Mouse (Mus musculus): ENCODE results near the gene Accsl. TPM values are rescaled to one million over a fixed set of nuclear protein-coding genes. Genes with fewer than 3 reads are reported as not detected.

Accsl gene
- total RNA-seq, 2 experiments from 2014 or later: 1.2 TPM; not detected in 1

- intact Hi-C loops (cut with DNase I): no loop called here
- DNase-seq (ENCODE audit: low spot score in 2 of 2): no peak
These were observed 12.0 kb upstream of the Accsl start for GRCm38 (mm10) chr2:93880981-93881380.

- DNase-seq (ENCODE audit: low spot score in 2 of 2): no peak
- intact Hi-C loops (cut with DNase I): no loop called here
These were observed 11.5 kb upstream of the Accsl start for GRCm38 (mm10) chr2:93880450-93880849.

- intact Hi-C loops (cut with DNase I): no loop called here
- DNase-seq (ENCODE audit: low spot score in 2 of 2): peak; percentile 18 to 54
These were observed 8.0 kb upstream of the Accsl start for GRCm38 (mm10) chr2:93877005-93877404.

GRCm38 (mm10) chr2:93874606-93875005 lies 5.6 kb upstream of the Accsl start:
- DNase-seq (ENCODE audit: low spot score in 2 of 2): peak in 1 of 2 experiments; percentile 22
- intact Hi-C loops (cut with DNase I): loop anchor here (5.0 kb wide), 1 partner anchor 83 kb away; the partner anchor contains the start of gene Gm13889

- intact Hi-C loops (cut with DNase I): loop anchor here (5.0 kb wide), 1 partner anchor 83 kb away; the partner anchor contains the start of gene Gm13889
- DNase-seq (ENCODE audit: low spot score in 2 of 2): no peak
These were observed 5.2 kb upstream of the Accsl start for GRCm38 (mm10) chr2:93874227-93874514.

- intact Hi-C loops (cut with DNase I): loop anchor here (5.0 kb wide), 1 partner anchor 84 kb away; the partner anchor contains the start of gene Gm13889
- DNase-seq (ENCODE audit: low spot score in 2 of 2): no peak
These were observed 4.7 kb upstream of the Accsl start for GRCm38 (mm10) chr2:93873449-93874226.

GRCm38 (mm10) chr2:93872257-93872656 lies 3.3 kb upstream of the Accsl start:
- no peak for DNase-seq (ENCODE audit: low spot score in 2 of 2)
- intact Hi-C loops (cut with DNase I): loop anchor here (5.0 kb wide), 1 partner anchor 85 kb away; the partner anchor contains the start of gene Gm13889

- intact Hi-C loops (cut with DNase I): loop anchor here (5.0 kb wide), 1 partner anchor 86 kb away; the partner anchor contains the start of gene Gm13889
- no peak for DNase-seq (ENCODE audit: low spot score in 2 of 2)
These were observed 2.5 kb upstream of the Accsl start for GRCm38 (mm10) chr2:93871411-93871925.

- peak; percentile 82 to 87 for DNase-seq (ENCODE audit: low spot score in 2 of 2)
- intact Hi-C loops (cut with DNase I): loop anchor here (1.0 to 5.0 kb wide), 2 partner anchors 86 to 131 kb away; partner anchors contain the start of gene Gm13889
These were observed 1.9 kb upstream of the Accsl start for GRCm38 (mm10) chr2:93870842-93871241.

GRCm38 (mm10) chr2:93868566-93868965 lies 391 bp downstream of the Accsl start:
- intact Hi-C loops (cut with DNase I): no loop called here
- no peak for DNase-seq (ENCODE audit: low spot score in 2 of 2)

- intact Hi-C loops (cut with DNase I): no loop called here
- DNase-seq (ENCODE audit: low spot score in 2 of 2): no peak
These were observed 5.7 kb downstream of the Accsl start for GRCm38 (mm10) chr2:93863229-93863628.

- no peak for DNase-seq (ENCODE audit: low spot score in 2 of 2)
- intact Hi-C loops (cut with DNase I): no loop called here
These were observed 10.1 kb downstream of the Accsl start for GRCm38 (mm10) chr2:93858845-93859244.

- DNase-seq (ENCODE audit: low spot score in 2 of 2): no peak
- intact Hi-C loops (cut with DNase I): no loop called here
These were observed 17.7 kb downstream of the Accsl start for GRCm38 (mm10) chr2:93851303-93851702.

GRCm38 (mm10) chr2:93850317-93850944 lies 18.5 kb downstream of the Accsl start:
- intact Hi-C loops (cut with DNase I): no loop called here
- DNase-seq (ENCODE audit: low spot score in 2 of 2): no peak

- peak; percentile 36 to 61 for DNase-seq (ENCODE audit: low spot score in 2 of 2)
- intact Hi-C loops (cut with DNase I): no loop called here
These were observed 19.4 kb downstream of the Accsl start, which contains the start of gene Accs for GRCm38 (mm10) chr2:93849505-93850089. Accs (minus strand) TSS chr2:93849943.

- no peak for DNase-seq (ENCODE audit: low spot score in 2 of 2)
- intact Hi-C loops (cut with DNase I): no loop called here
These were observed 27.6 kb downstream of the Accsl start for GRCm38 (mm10) chr2:93841349-93841748.

GRCm38 (mm10) chr2:93840109-93840508 lies 28.8 kb downstream of the Accsl start:
- no peak for DNase-seq (ENCODE audit: low spot score in 2 of 2)
- intact Hi-C loops (cut with DNase I): no loop called here

- intact Hi-C loops (cut with DNase I): no loop called here
- no peak for DNase-seq (ENCODE audit: low spot score in 2 of 2)
These were observed 30.0 kb downstream of the Accsl start for GRCm38 (mm10) chr2:93838931-93839330.

- intact Hi-C loops (cut with DNase I): no loop called here
- no peak for DNase-seq (ENCODE audit: low spot score in 2 of 2)
These were observed 32.6 kb downstream of the Accsl start for GRCm38 (mm10) chr2:93836232-93836785.

- no peak for DNase-seq (ENCODE audit: low spot score in 2 of 2)
- intact Hi-C loops (cut with DNase I): no loop called here
These were observed 33.4 kb downstream of the Accsl start for GRCm38 (mm10) chr2:93835596-93835995.
